Mouse (Mus musculus): ENCODE measurements around the gene Dapp1. TPM values are rescaled to one million over a fixed set of nuclear protein-coding genes. Genes with fewer than 3 reads are reported as not detected.

Gene Dapp1
- polyA plus RNA-seq, 1 experiment from 2014 or later: 22.8 TPM

- 9% methylated on average over 11 of the region's 11 CpGs for WGBS
- ATAC-seq (ENCODE audit: insufficient number of reproducible peaks, insufficient read depth, low FRiP score, low read depth): peak; percentile 79
- no peak overlapping the region for H3K4me3 ChIP-seq (ENCODE audit: control insufficient read depth in 1 of 2, insufficient read depth in 1 of 2, low read depth in 1 of 2, low read length in 2 of 2)
- no peak overlapping the region for H3K27ac ChIP-seq (replicated peaks in 1 of 2; ENCODE audit: control insufficient read depth in 1 of 2, insufficient read depth in 1 of 2, low read depth in 2 of 2, low read length in 2 of 2)
- peaks cover 13 to 17% of the 10 kb centered on the region in 2 experiments for H3K4me1 ChIP-seq (ENCODE audit: control insufficient read depth in 2 of 2, insufficient read depth in 2 of 2, low read length in 2 of 2)
- no peaks in the 10 kb centered on the region for H3K9me3 ChIP-seq (ENCODE audit: control insufficient read depth, low read length)
- H3K9ac ChIP-seq (ENCODE audit: low read length): 0 out of 2 replicates have a peak overlapping the region, but pooled peaks have one; percentile 10
- no peaks in the 10 kb centered on the region for H3K27me3 ChIP-seq (ENCODE audit: control insufficient read depth, insufficient read depth, low read length)
- no peaks in the 10 kb centered on the region for H3K36me3 ChIP-seq (ENCODE audit: control insufficient read depth, insufficient read depth, low read length)
- no peak overlapping the region for H3K4me2 ChIP-seq (ENCODE audit: low read length)
Observed at GRCm38 (mm10) chr3:137991183-137991582, 9.8 kb upstream of the Dapp1 start.

- no peak overlapping the region for H3K4me3 ChIP-seq (ENCODE audit: control insufficient read depth in 1 of 2, insufficient read depth in 1 of 2, low read depth in 1 of 2, low read length in 2 of 2)
- H3K4me1 ChIP-seq (ENCODE audit: control insufficient read depth in 2 of 2, insufficient read depth in 2 of 2, low read length in 2 of 2): peaks cover 8 to 10% of the 10 kb centered on the region in 2 experiments
- no peak overlapping the region for H3K4me2 ChIP-seq (ENCODE audit: low read length)
- no peaks in the 10 kb centered on the region for H3K36me3 ChIP-seq (ENCODE audit: control insufficient read depth, insufficient read depth, low read length)
- 92% methylated on average over 9 of the region's 9 CpGs for WGBS
- no peak overlapping the region for H3K27ac ChIP-seq (replicated peaks in 1 of 2; ENCODE audit: control insufficient read depth in 1 of 2, insufficient read depth in 1 of 2, low read depth in 2 of 2, low read length in 2 of 2)
- H3K9ac ChIP-seq (ENCODE audit: low read length): no peak overlapping the region
- no peaks in the 10 kb centered on the region for H3K9me3 ChIP-seq (ENCODE audit: control insufficient read depth, low read length)
- no peak for ATAC-seq (ENCODE audit: insufficient number of reproducible peaks, insufficient read depth, low FRiP score, low read depth)
- H3K27me3 ChIP-seq (ENCODE audit: control insufficient read depth, insufficient read depth, low read length): no peaks in the 10 kb centered on the region
Observed at GRCm38 (mm10) chr3:137989405-137989804, 8.1 kb upstream of the Dapp1 start.

GRCm38 (mm10) chr3:137980435-137981381, 637 bp downstream of the Dapp1 start:
- H3K4me3 ChIP-seq (ENCODE audit: control insufficient read depth in 1 of 2, insufficient read depth in 1 of 2, low read depth in 1 of 2, low read length in 2 of 2): peak overlapping the region; percentile 55 to 56
- H3K27ac ChIP-seq (replicated peaks in 1 of 2; ENCODE audit: control insufficient read depth in 1 of 2, insufficient read depth in 1 of 2, low read depth in 2 of 2, low read length in 2 of 2): peak overlapping the region; percentile 50 to 60
- 16% methylated on average over 15 of the region's 15 CpGs for WGBS
- no peaks in the 10 kb centered on the region for H3K9me3 ChIP-seq (ENCODE audit: control insufficient read depth, low read length)
- no peaks in the 10 kb centered on the region for H3K36me3 ChIP-seq (ENCODE audit: control insufficient read depth, insufficient read depth, low read length)
- H3K4me1 ChIP-seq (ENCODE audit: control insufficient read depth in 2 of 2, insufficient read depth in 2 of 2, low read length in 2 of 2): peaks cover 9 to 20% of the 10 kb centered on the region in 2 experiments
- peak overlapping the region; percentile 84 for H3K9ac ChIP-seq (ENCODE audit: low read length)
- peak overlapping the region; percentile 75 for H3K4me2 ChIP-seq (ENCODE audit: low read length)
- ATAC-seq (ENCODE audit: insufficient number of reproducible peaks, insufficient read depth, low FRiP score, low read depth): 0 out of 2 replicates have a peak, but pooled peaks have one; percentile 13
- no peaks in the 10 kb centered on the region for H3K27me3 ChIP-seq (ENCODE audit: control insufficient read depth, insufficient read depth, low read length)

DNA sequence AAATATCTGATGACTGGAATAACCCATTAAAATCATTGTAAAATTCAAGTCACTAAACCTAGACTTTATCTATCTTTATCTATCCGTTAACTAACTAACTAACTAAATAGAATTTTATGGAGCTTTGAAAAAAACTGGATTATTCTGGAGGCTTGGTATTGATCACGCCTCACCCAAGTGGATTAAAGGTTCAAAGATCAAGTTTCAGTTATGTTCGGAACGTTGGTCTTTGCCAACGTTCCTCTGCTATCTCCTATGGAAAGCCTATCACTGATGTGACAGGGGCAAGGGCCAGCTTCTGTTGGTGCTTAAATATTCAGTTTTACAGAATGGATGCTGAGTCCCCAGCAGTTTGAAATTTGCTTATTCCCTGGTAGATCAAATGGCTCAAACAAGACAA, 3.1 kb downstream of the Dapp1 start:
- H3K4me1 ChIP-seq (ENCODE audit: control insufficient read depth in 2 of 2, insufficient read depth in 2 of 2, low read length in 2 of 2): peaks cover 9 to 20% of the 10 kb centered on the region in 2 experiments
- no peak overlapping the region for H3K9ac ChIP-seq (ENCODE audit: low read length)
- H3K4me2 ChIP-seq (ENCODE audit: low read length): no peak overlapping the region
- H3K36me3 ChIP-seq (ENCODE audit: control insufficient read depth, insufficient read depth, low read length): no peaks in the 10 kb centered on the region
- no peak overlapping the region for H3K4me3 ChIP-seq (ENCODE audit: control insufficient read depth in 1 of 2, insufficient read depth in 1 of 2, low read depth in 1 of 2, low read length in 2 of 2)
- WGBS: 63% methylated on average over 5 of the region's 5 CpGs
- no peak overlapping the region for H3K27ac ChIP-seq (replicated peaks in 1 of 2; ENCODE audit: control insufficient read depth in 1 of 2, insufficient read depth in 1 of 2, low read depth in 2 of 2, low read length in 2 of 2)
- no peaks in the 10 kb centered on the region for H3K27me3 ChIP-seq (ENCODE audit: control insufficient read depth, insufficient read depth, low read length)
- no peak for ATAC-seq (ENCODE audit: insufficient number of reproducible peaks, insufficient read depth, low FRiP score, low read depth)
- H3K9me3 ChIP-seq (ENCODE audit: control insufficient read depth, low read length): no peaks in the 10 kb centered on the region

DNA sequence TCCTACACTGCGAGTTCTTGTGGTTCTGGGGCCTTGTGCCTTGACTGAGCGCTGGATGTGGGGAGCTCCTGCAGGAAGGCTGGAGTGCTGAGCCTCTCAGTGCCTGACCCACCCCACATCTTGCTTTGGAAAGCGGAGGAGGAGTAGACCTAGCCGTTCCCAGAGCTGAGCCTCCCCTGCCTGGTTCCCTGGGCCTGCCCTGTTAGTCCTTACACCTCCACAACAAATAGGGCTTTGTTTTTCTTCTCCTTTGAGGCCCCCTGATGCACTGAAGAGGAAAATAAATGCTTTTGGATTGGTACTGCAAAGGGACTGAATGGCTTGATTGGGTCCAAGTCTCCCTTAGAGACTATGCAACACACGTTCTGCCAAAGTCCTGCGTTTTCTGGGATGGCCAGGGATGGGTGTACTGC, 3.7 kb downstream of the Dapp1 start:
- H3K4me1 ChIP-seq (ENCODE audit: control insufficient read depth in 2 of 2, insufficient read depth in 2 of 2, low read length in 2 of 2): peaks cover 9 to 23% of the 10 kb centered on the region in 2 experiments
- H3K9ac ChIP-seq (ENCODE audit: low read length): no peak overlapping the region
- H3K27ac ChIP-seq (replicated peaks in 1 of 2; ENCODE audit: control insufficient read depth in 1 of 2, insufficient read depth in 1 of 2, low read depth in 2 of 2, low read length in 2 of 2): no peak overlapping the region
- H3K4me3 ChIP-seq (ENCODE audit: control insufficient read depth in 1 of 2, insufficient read depth in 1 of 2, low read depth in 1 of 2, low read length in 2 of 2): no peak overlapping the region
- H3K27me3 ChIP-seq (ENCODE audit: control insufficient read depth, insufficient read depth, low read length): no peaks in the 10 kb centered on the region
- H3K36me3 ChIP-seq (ENCODE audit: control insufficient read depth, insufficient read depth, low read length): no peaks in the 10 kb centered on the region
- ATAC-seq (ENCODE audit: insufficient number of reproducible peaks, insufficient read depth, low FRiP score, low read depth): no peak
- 65% methylated on average over 6 of the region's 6 CpGs for WGBS
- no peaks in the 10 kb centered on the region for H3K9me3 ChIP-seq (ENCODE audit: control insufficient read depth, low read length)
- no peak overlapping the region for H3K4me2 ChIP-seq (ENCODE audit: low read length)

DNA sequence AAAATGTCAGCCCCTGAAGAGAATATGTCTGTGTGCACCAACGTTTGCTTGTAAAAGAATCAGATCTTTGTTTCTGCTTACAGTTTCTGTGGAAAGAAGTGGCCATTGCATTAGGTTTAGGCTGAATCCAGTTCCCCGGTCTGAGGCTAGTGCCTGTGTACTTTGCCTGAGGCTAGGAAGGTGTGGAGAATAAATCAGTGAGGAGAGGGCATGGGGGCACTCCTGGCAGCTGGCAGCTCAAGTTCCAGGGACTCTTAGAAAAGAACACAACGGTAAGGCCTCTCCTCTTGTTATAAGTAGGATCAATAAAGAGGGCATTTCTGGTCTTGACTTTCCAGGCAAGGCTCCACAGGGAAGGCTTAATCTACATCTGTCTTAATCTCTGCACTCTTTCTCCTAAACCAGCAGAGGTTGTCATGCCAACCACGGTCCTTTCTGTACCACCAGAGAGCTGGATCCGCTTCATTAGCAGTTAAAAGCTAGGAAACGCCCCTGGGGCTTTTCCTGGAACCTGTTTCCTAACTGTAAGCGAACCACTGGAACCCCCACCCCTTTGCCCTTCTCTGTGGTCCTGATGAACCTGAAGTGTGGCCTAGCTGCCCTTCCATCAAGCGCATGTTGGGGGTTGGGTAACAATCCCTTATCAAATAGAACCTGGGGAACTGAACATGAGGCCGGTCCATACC, 4.3 kb downstream of the Dapp1 start:
- Histone ChIP-seq H3K27me3 (ENCODE audit: control insufficient read depth, insufficient read depth, low read length) (no peaks in the 10 kb centered on the region), H3K9me3 (ENCODE audit: control insufficient read depth, low read length) (no peaks in the 10 kb centered on the region), H3K27ac (replicated peaks in 1 of 2; ENCODE audit: control insufficient read depth in 1 of 2, insufficient read depth in 1 of 2, low read depth in 2 of 2, low read length in 2 of 2) (no peak overlapping the region), H3K9ac (ENCODE audit: low read length) (no peak overlapping the region), H3K4me3 (ENCODE audit: control insufficient read depth in 1 of 2, insufficient read depth in 1 of 2, low read depth in 1 of 2, low read length in 2 of 2) (no peak overlapping the region), H3K36me3 (ENCODE audit: control insufficient read depth, insufficient read depth, low read length) (no peaks in the 10 kb centered on the region), H3K4me1 (ENCODE audit: control insufficient read depth in 2 of 2, insufficient read depth in 2 of 2, low read length in 2 of 2) (peaks cover 12 to 28% of the 10 kb centered on the region in 2 experiments), H3K4me2 (ENCODE audit: low read length) (no peak overlapping the region)
- WGBS: 72% methylated on average over 9 of the region's 9 CpGs
- ATAC-seq (ENCODE audit: insufficient number of reproducible peaks, insufficient read depth, low FRiP score, low read depth): no peak

DNA sequence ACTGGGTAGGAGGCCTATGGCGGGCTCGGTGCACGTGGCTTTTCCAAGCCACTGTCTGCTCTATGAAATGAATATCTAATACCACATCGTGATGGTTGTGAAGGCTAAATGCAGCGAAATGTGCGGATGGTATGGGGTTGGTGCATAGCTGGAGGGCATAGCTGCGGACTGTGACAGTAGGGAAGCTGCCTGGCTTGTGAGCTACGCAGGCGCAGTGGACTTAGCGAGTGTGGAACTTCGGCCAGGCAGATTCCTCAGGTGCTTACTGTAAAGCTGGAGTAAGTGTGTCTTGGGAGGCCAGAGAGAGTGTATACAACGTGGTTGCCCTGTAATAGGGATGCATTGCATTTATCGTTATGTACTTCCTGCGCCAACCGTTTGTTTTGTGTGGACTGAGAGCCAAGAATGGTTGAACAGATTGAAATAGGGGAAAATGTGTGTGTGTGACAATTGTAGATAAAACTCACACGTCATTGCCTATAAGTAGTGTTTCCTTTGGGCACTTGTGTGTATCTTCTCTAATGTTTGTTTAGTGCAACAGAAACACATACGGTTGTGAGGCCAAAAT, 5.4 kb downstream of the Dapp1 start:
- ATAC-seq (ENCODE audit: insufficient number of reproducible peaks, insufficient read depth, low FRiP score, low read depth): no peak

More for the DNA sequence above, 5.4 kb downstream of the Dapp1 start:
- no peaks in the 10 kb centered on the region for H3K36me3 ChIP-seq (ENCODE audit: control insufficient read depth, insufficient read depth, low read length)
- no peak overlapping the region for H3K4me2 ChIP-seq (ENCODE audit: low read length)
- no peaks in the 10 kb centered on the region for H3K9me3 ChIP-seq (ENCODE audit: control insufficient read depth, low read length)
- H3K9ac ChIP-seq (ENCODE audit: low read length): no peak overlapping the region
- no peak overlapping the region for H3K27ac ChIP-seq (replicated peaks in 1 of 2; ENCODE audit: control insufficient read depth in 1 of 2, insufficient read depth in 1 of 2, low read depth in 2 of 2, low read length in 2 of 2)
- no peaks in the 10 kb centered on the region for H3K27me3 ChIP-seq (ENCODE audit: control insufficient read depth, insufficient read depth, low read length)
- H3K4me3 ChIP-seq (ENCODE audit: control insufficient read depth in 1 of 2, insufficient read depth in 1 of 2, low read depth in 1 of 2, low read length in 2 of 2): no peak overlapping the region
- WGBS: 88% methylated on average over 17 of the region's 17 CpGs
- H3K4me1 ChIP-seq (ENCODE audit: control insufficient read depth in 2 of 2, insufficient read depth in 2 of 2, low read length in 2 of 2): peaks cover 13 to 30% of the 10 kb centered on the region in 2 experiments

Measured in heart, embryonic 14.5 days (tissue).